Mouse (Mus musculus): ENCODE measurements around the gene Mcf2l. TPM values are rescaled to one million over a fixed set of nuclear protein-coding genes. Genes with fewer than 3 reads are reported as not detected.

Gene Mcf2l
- 31.5 and 46.4 TPM in 2 replicates for polyA plus RNA-seq (2016; fragmentation: Nextera tagmentation; extraction: Ambion mirVana)

GRCm38 (mm10) chr8:12873357-12874046, at the start of gene Mcf2l:
Gene Mcf2l, plus strand, starts transcription at chr8:12873806.
- H3K9me3 ChIP-seq, result no peaks in the 10 kb centered on the region
- peak; percentile 90 for DNase-seq (ENCODE audit: low spot score)
- H3K4me3 ChIP-seq, result peak within 1 kb of the TSS; percentile 69
- H3K27me3 ChIP-seq (ENCODE audit: insufficient read depth, poor library complexity, severe bottlenecking), result peaks cover 13% of the 10 kb centered on the region
- 1% methylated on average over 30 of the region's 30 CpGs for WGBS
- peaks cover 84% of the 10 kb centered on the region for H3K4me1 ChIP-seq (replicated peaks)
- peak within 1 kb of the TSS; percentile 94 for H3K27ac ChIP-seq
- H3K36me3 ChIP-seq, result no peaks in the 10 kb centered on the region

DNA sequence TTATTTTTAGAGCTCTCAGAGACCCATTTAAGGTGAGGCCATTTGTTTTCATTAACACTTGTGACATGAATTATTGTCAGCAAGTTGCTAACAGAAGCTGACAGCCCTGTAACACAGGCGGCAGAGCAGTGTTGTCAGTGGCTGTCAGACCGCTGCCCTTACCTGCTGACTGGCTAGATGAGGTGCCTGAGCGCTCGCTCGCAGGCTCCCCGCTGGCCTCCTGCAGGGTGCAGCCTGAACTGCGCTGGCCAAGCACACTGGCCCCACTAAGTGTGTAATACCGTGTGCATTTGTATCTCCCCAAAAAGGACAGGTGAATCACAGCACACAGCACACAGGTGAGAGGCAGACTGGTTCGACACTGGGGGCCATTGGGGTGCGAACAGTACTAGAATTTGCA, 49.0 kb upstream of the Mcf2l start:
- no peak for DNase-seq (ENCODE audit: low spot score)
- H3K4me1 ChIP-seq (replicated peaks), result peaks cover 64% of the 10 kb centered on the region
- WGBS, result 50% methylated on average over 10 of the region's 10 CpGs
- no peaks in the 10 kb centered on the region for H3K27me3 ChIP-seq (ENCODE audit: insufficient read depth, poor library complexity, severe bottlenecking)
- peaks cover 77% of the 10 kb centered on the region for H3K36me3 ChIP-seq
- H3K9me3 ChIP-seq, result no peaks in the 10 kb centered on the region
- peak overlapping the region; percentile 30; the same call in 1 of the 2 replicates for H3K27ac ChIP-seq
- H3K4me3 ChIP-seq, result no peak overlapping the region

- no peak for DNase-seq (ENCODE audit: low spot score)
- H3K27me3 ChIP-seq (ENCODE audit: insufficient read depth, poor library complexity, severe bottlenecking), result no peaks in the 10 kb centered on the region
- WGBS, result 49% methylated on average over 6 of the region's 6 CpGs
- no peaks in the 10 kb centered on the region for H3K9me3 ChIP-seq
- peaks cover 72% of the 10 kb centered on the region for H3K36me3 ChIP-seq
- H3K27ac ChIP-seq, result peak overlapping the region; percentile 42; the same call in 1 of the 2 replicates
- H3K4me3 ChIP-seq, result no peak overlapping the region
- peaks cover 64% of the 10 kb centered on the region for H3K4me1 ChIP-seq (replicated peaks)
These were observed 48.4 kb upstream of the Mcf2l start for GRCm38 (mm10) chr8:12825236-12825635.

- Histone ChIP-seq H3K4me3 (no peak overlapping the region), H3K4me1 (replicated peaks) (peaks cover 63% of the 10 kb centered on the region), H3K9me3 (no peaks in the 10 kb centered on the region), H3K27me3 (ENCODE audit: insufficient read depth, poor library complexity, severe bottlenecking) (no peaks in the 10 kb centered on the region), H3K27ac (no peak overlapping the region), H3K36me3 (peaks cover 70% of the 10 kb centered on the region)
- DNase-seq (ENCODE audit: low spot score), result no peak
- 81% methylated on average over 8 of the region's 8 CpGs for WGBS
These were observed 47.8 kb upstream of the Mcf2l start for GRCm38 (mm10) chr8:12825686-12826237.

DNA sequence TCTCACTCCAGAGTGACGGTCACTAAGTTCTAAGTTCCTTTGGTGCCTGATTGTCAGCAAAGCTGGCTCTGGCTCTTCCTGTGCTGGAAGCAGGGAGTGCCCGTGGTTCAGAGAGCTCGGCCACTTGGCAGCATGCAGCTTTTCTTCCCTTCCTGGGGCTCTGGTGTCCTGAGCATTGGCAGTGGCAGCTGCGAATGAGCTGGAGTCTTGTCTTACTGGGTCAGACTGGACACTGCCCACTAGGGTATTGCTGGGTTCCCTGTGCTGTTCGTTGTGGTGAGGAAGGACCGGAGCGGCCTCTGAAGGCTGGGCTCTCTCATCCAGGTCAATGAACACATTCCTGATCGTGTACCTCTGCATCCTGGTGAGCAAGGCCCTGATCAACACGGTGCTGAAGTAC, 46.5 kb upstream of the Mcf2l start:
- Histone ChIP-seq H3K4me1 (replicated peaks) (peaks cover 73% of the 10 kb centered on the region), H3K27ac (no peak overlapping the region), H3K36me3 (peaks cover 74% of the 10 kb centered on the region), H3K9me3 (no peaks in the 10 kb centered on the region), H3K4me3 (no peak overlapping the region), H3K27me3 (ENCODE audit: insufficient read depth, poor library complexity, severe bottlenecking) (no peaks in the 10 kb centered on the region)
- WGBS, result 88% methylated on average over 9 of the region's 9 CpGs
- DNase-seq (ENCODE audit: low spot score), result no peak

- Histone ChIP-seq H3K27me3 (ENCODE audit: insufficient read depth, poor library complexity, severe bottlenecking) (no peaks in the 10 kb centered on the region), H3K4me3 (no peak overlapping the region), H3K36me3 (peaks cover 74% of the 10 kb centered on the region), H3K9me3 (no peaks in the 10 kb centered on the region), H3K27ac (peak overlapping the region; percentile 73), H3K4me1 (replicated peaks) (peaks cover 80% of the 10 kb centered on the region)
- no peak for DNase-seq (ENCODE audit: low spot score)
- 87% methylated on average over 6 of the region's 6 CpGs for WGBS
These were observed 45.3 kb upstream of the Mcf2l start for GRCm38 (mm10) chr8:12828298-12828697.

- Histone ChIP-seq H3K27ac (peak overlapping the region; percentile 73), H3K4me3 (no peak overlapping the region), H3K9me3 (no peaks in the 10 kb centered on the region), H3K4me1 (replicated peaks) (peaks cover 69% of the 10 kb centered on the region), H3K27me3 (ENCODE audit: insufficient read depth, poor library complexity, severe bottlenecking) (no peaks in the 10 kb centered on the region), H3K36me3 (peaks cover 81% of the 10 kb centered on the region)
- 48% methylated on average over 1 of the region's 1 CpGs for WGBS
- DNase-seq (ENCODE audit: low spot score), result peak; percentile 27
These were observed 44.2 kb upstream of the Mcf2l start for GRCm38 (mm10) chr8:12829381-12829780.

GRCm38 (mm10) chr8:12831659-12832589, 41.7 kb upstream of the Mcf2l start:
- H3K27me3 ChIP-seq (ENCODE audit: insufficient read depth, poor library complexity, severe bottlenecking), result no peaks in the 10 kb centered on the region
- WGBS, result 63% methylated on average over 7 of the region's 7 CpGs
- H3K27ac ChIP-seq, result peak overlapping the region; percentile 79
- no peaks in the 10 kb centered on the region for H3K9me3 ChIP-seq
- 0 out of 2 replicates have a peak overlapping the region, but pooled peaks have one; percentile 1 for H3K4me3 ChIP-seq
- H3K4me1 ChIP-seq (replicated peaks), result peaks cover 64% of the 10 kb centered on the region
- peaks cover 83% of the 10 kb centered on the region for H3K36me3 ChIP-seq
- DNase-seq (ENCODE audit: low spot score), result peak; percentile 52

GRCm38 (mm10) chr8:12833616-12834015, 40.0 kb upstream of the Mcf2l start:
- H3K4me1 ChIP-seq (replicated peaks), result peaks cover 57% of the 10 kb centered on the region
- WGBS, result 89% methylated on average over 5 of the region's 5 CpGs
- H3K27me3 ChIP-seq (ENCODE audit: insufficient read depth, poor library complexity, severe bottlenecking), result no peaks in the 10 kb centered on the region
- H3K36me3 ChIP-seq, result peaks cover 81% of the 10 kb centered on the region
- H3K9me3 ChIP-seq, result no peaks in the 10 kb centered on the region
- DNase-seq (ENCODE audit: low spot score), result no peak
- H3K27ac ChIP-seq, result no peak overlapping the region
- no peak overlapping the region for H3K4me3 ChIP-seq

- H3K4me3 ChIP-seq, result no peak overlapping the region
- H3K27ac ChIP-seq, result no peak overlapping the region
- H3K36me3 ChIP-seq, result peaks cover 85% of the 10 kb centered on the region
- H3K27me3 ChIP-seq (ENCODE audit: insufficient read depth, poor library complexity, severe bottlenecking), result no peaks in the 10 kb centered on the region
- DNase-seq (ENCODE audit: low spot score), result no peak
- peaks cover 18% of the 10 kb centered on the region for H3K4me1 ChIP-seq (replicated peaks)
- no peaks in the 10 kb centered on the region for H3K9me3 ChIP-seq
- 91% methylated on average over 7 of the region's 7 CpGs for WGBS
These were observed 32.8 kb upstream of the Mcf2l start for GRCm38 (mm10) chr8:12840834-12841233.

GRCm38 (mm10) chr8:12842342-12842995, 31.1 kb upstream of the Mcf2l start:
- 94% methylated on average over 11 of the region's 11 CpGs for WGBS
- H3K27ac ChIP-seq, result no peak overlapping the region
- peaks cover 12% of the 10 kb centered on the region for H3K4me1 ChIP-seq (replicated peaks)
- no peak for DNase-seq (ENCODE audit: low spot score)
- no peak overlapping the region for H3K4me3 ChIP-seq
- peaks cover 81% of the 10 kb centered on the region for H3K36me3 ChIP-seq
- H3K27me3 ChIP-seq (ENCODE audit: insufficient read depth, poor library complexity, severe bottlenecking), result no peaks in the 10 kb centered on the region
- no peaks in the 10 kb centered on the region for H3K9me3 ChIP-seq

- Histone ChIP-seq H3K27me3 (ENCODE audit: insufficient read depth, poor library complexity, severe bottlenecking) (no peaks in the 10 kb centered on the region), H3K4me1 (replicated peaks) (peaks cover under 1% of the 10 kb centered on the region), H3K9me3 (no peaks in the 10 kb centered on the region), H3K36me3 (peaks cover 83% of the 10 kb centered on the region), H3K4me3 (no peak overlapping the region), H3K27ac (no peak overlapping the region)
- 94% methylated on average over 16 of the region's 16 CpGs for WGBS
- no peak for DNase-seq (ENCODE audit: low spot score)
These were observed 29.2 kb upstream of the Mcf2l start for GRCm38 (mm10) chr8:12844347-12844950.

All from hindbrain, embryonic 10.5 days (tissue).